Mouse (Mus musculus): ENCODE results near the gene Rps6ka1.
"Not testable (repeated sequence)": the region's sequence is repeated elsewhere in the genome, so short reads cannot be mapped to it uniquely, and the experiment has no call there.

Rps6ka1 gene

DNA sequence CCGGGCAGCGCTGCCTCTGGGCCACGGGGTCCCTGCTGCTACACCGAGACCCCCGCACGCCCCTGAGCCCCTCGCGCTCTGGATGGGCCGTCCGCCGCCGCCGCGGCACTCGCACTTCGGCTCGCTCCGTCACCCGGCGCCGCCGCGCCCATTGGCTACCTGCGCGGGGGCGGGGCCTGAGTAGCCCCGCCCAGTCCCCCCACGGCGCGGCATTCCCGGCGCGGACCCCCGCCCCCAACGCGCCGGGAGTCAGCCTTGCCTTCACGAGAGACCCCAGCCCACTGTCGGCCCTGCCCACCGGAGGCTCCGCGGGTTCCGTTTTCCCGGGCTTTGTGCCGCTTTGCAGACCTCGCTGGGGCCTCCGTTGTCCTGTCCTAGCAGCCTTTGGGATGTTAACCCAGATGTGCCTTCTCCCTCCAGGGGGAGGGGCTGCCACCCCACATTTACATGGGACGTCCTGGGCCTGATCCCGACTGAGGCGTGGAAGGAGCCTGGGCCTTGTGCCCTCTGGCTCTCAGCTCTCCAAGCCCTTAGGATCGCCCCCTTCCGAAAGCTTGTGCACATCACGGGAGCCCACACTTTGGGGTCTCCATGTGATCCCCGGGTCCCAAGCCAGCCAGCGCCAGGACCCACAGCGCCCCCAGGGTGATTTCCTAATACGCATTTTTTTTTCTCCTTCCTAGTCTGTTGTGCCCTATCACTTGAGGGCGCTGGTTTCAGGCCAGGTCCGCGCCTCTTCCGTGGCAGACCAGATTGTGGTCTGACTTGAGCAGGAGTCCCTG lies at the start of gene Rps6ka1:
Gene Rps6ka1, minus strand, starts transcription at position 126 of the 782 bp plus-strand sequence.
- peak; percentile 50 to 69 for DNase-seq (ENCODE audit: low spot score in 2 of 2)

- DNase-seq (ENCODE audit: low spot score in 2 of 2) = no peak
These were observed 44.2 kb upstream of the Rps6ka1 start for GRCm38 (mm10) chr4:133931785-133932184.

- DNase-seq (ENCODE audit: low spot score in 2 of 2) = no peak
These were observed 43.8 kb upstream of the Rps6ka1 start for GRCm38 (mm10) chr4:133931349-133931748.

DNA sequence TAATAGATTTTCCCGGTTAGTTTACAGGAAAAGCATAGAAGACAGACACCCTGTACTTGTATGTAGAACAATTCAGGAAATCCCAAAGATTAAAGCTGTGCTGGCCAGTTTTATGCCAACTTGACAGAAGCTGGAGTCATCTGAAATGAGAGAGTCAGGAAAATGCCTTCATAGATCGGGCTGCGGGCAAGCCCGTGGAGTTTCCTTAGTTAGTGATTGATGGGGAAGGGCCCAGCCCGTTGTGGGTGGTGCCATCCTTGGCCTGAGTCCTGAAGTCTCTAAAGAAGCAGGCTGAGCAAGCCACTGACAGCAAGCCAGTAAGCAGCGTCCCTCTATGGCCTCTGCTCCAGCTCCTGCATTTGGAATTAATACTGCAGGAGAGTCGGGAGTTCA lies 41.7 kb upstream of the Rps6ka1 start:
- DNase-seq (ENCODE audit: low spot score in 2 of 2) = no peak

GRCm38 (mm10) chr4:133928576-133929277 lies 41.1 kb upstream of the Rps6ka1 start:
- no peak for DNase-seq (ENCODE audit: low spot score in 2 of 2)

- no peak for DNase-seq (ENCODE audit: low spot score in 2 of 2)
These were observed 37.6 kb upstream of the Rps6ka1 start for GRCm38 (mm10) chr4:133925204-133925603.

DNA sequence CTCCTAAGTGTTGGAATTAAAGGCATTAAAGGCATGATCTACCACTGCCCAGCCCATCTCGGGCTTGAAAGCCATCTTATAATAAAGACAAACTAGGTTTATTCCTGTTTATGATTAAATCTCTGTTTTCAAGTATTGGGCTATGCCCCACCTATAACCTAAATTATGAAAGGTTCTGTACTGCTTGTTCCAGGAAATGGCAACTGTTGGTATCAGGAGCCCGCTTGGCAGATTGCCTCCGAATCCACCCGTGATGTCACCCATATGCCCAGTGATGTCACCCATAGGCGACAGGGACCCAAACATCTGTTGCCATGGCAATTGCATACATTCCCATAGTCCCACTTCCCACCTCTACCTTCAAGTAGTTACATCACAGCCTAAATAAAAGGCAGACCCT lies 36.1 kb upstream of the Rps6ka1 start:
- DNase-seq (ENCODE audit: low spot score in 2 of 2) = no peak

- peak in 1 of 2 experiments; percentile 43 for DNase-seq (ENCODE audit: low spot score in 2 of 2)
These were observed 30.7 kb upstream of the Rps6ka1 start for GRCm38 (mm10) chr4:133918093-133918825.

DNA sequence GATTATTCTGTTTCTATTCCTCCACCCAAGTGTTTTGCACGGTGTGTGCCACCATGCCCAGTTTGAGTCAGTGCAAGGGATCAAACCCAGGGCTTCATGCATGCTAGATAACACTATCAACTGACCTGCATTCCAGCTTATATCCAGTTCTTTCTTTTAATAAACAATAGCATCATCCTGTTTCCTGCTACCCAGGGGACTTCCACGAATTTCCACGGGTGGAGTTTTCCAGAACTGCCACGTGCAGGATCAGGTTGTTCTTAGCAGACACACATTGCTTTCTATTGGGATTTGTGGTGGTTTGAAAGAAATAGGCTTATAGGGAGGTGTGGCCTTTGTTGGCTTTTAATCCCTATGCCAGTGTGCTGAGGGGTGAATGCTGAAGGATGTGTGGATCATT lies 24.4 kb upstream of the Rps6ka1 start:
- no peak for DNase-seq (ENCODE audit: low spot score in 2 of 2)

GRCm38 (mm10) chr4:133910236-133911211 lies 22.9 kb upstream of the Rps6ka1 start:
- peak; percentile 92 to 96 for DNase-seq (ENCODE audit: low spot score in 2 of 2)

GRCm38 (mm10) chr4:133908051-133908450 lies 20.5 kb upstream of the Rps6ka1 start:
- no peak for DNase-seq (ENCODE audit: low spot score in 2 of 2)

DNA sequence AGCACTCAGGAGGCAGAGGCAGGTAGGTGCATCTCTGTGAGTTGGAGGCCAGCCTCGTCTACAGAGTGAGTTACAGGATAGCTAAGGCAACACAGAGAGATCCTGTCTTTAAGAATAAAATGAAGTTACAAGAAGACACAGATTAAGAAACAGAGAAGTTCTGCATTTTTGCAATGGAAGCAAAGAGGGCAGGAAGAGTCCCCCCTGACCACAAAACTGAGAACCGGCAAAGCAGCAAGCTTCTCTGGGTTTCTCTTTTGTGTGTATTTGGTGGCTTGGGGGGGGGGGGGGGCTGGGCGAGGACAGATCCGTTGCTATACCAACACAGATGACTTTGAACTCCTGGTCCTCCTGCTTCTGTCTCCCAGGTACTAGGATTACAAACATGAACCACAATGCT lies 19.5 kb upstream of the Rps6ka1 start:
- no peak for DNase-seq (ENCODE audit: low spot score in 2 of 2)

DNA sequence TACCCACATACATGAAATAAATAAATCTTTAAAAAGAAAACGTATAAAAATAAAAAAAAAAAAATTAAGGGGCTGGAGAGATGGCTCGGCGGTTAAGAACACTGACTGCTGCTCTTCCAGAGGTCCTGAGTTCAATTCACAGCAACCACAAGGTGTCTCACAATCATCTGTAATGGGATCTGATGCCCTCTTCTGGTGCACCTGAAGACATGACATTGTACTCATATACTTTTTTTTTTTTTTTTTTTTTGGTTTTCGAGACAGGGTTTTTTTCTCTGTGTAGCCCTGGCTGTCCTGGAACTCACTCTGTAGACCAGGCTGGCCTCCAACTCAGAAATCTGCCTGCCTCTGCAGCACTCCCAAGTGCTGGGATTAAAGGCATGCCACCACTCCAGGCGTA lies 18.7 kb upstream of the Rps6ka1 start:
- DNase-seq (ENCODE audit: low spot score in 2 of 2) = not testable (repeated sequence)

- DNase-seq (ENCODE audit: low spot score in 2 of 2) = no peak
These were observed 17.6 kb upstream of the Rps6ka1 start for GRCm38 (mm10) chr4:133905167-133905566.

DNA sequence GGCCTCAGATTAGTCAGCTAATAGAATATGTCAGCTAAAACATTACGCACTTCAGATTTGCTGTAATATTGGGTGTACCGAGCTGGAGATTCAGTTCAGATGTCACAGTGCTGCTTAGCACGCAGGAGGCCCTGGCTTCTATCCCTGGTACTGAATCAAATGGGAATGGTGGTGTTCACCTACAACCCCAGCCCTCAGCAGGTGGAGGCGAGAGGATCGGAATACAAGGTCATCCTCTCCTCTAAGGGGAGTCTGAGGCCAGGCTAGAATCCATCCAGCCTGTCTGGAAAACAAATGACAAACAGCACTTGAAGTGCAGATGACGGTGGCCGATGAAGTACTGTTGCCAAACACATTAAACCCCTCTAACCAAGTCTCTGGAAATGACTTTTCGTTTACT lies 16.7 kb upstream of the Rps6ka1 start:
- no peak for DNase-seq (ENCODE audit: low spot score in 2 of 2)

GRCm38 (mm10) chr4:133903372-133903771 lies 15.8 kb upstream of the Rps6ka1 start:
- no peak for DNase-seq (ENCODE audit: low spot score in 2 of 2)

GRCm38 (mm10) chr4:133902510-133902909 lies 14.9 kb upstream of the Rps6ka1 start:
- no peak for DNase-seq (ENCODE audit: low spot score in 2 of 2)

- no peak for DNase-seq (ENCODE audit: low spot score in 2 of 2)
These were observed 13.3 kb upstream of the Rps6ka1 start for GRCm38 (mm10) chr4:133900887-133901286.

- DNase-seq (ENCODE audit: low spot score in 2 of 2) = no peak
These were observed 12.8 kb upstream of the Rps6ka1 start for GRCm38 (mm10) chr4:133900352-133900751.

DNA sequence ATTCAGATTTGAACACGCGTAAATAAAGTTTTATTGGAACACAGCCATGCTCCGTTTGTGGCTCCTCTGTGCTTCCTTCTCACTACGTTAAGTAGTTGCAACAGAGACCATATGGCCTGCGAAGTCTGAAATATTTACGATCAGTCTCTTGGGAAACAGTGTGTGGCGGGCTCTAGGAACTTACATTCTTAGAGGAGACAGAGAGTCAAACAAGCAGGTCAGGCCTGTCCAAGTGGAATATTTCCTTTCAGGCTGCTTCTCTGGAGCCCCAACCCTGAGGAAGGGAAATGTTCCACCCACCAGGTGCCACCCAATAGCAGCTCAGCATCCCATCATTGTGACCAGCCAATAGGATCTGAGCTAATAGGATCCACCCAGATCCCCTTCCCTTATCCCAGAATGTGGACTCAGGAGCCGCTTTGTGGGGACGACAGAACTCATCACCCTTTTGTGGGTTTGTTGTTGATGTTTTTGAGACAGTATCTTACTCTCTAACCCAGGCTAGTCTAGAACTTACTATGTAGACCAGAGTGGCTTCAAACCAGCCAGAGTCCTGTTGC lies 11.7 kb upstream of the Rps6ka1 start:
- DNase-seq (ENCODE audit: low spot score in 2 of 2) = no peak

- DNase-seq (ENCODE audit: low spot score in 2 of 2) = no peak
These were observed 10.6 kb upstream of the Rps6ka1 start for GRCm38 (mm10) chr4:133898151-133898550.
